Mouse (Mus musculus) liver, adult 2 months (tissue): ENCODE data around the gene Pxmp4.

Experiments
- CTCF ChIP-seq: fragments of 200-500 bp; IDR thresholded peaks from 2 replicates; pipeline ENCODE4 v1.5.1; 2011; ENCODE audit warnings: low read depth, low read length, control low read depth
- POLR2A ChIP-seq: fragments of 200-500 bp; IDR thresholded peaks from 2 replicates; pipeline ENCODE4 v1.6.1; 2011; ENCODE audit warnings: low read length, control low read depth; ENCODE audit not compliant: insufficient read depth; ENCODE audit errors: extremely low read depth

DNA sequence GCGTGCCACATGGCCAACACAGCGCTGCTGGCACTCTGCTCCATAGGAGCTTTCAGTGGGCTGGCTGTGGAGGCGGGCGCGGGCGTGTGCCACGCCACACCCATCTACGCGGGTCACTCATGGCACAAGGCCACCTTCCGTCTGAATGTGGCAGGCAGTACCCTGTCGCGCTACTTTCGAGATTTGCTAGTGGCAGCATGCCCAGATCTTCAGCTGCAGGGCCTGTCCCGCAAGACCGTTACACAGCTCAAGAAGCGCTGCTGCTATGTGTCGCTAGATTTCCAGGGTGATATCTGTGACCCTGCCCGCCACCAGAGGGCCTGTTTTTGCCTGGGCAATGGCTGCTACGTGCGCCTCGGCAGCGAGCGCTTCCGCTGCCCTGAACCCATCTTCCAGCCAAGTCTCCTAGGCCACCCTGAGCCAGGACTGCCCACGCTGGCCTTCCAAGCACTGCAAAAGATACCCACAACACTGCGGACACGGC lies 51.0 kb downstream of the Pxmp4 start:
- TF ChIP-seq POLR2A (no peak), CTCF (peak; percentile 86)
